Mouse (Mus musculus): ENCODE data around the gene Usp44.

Gene Usp44

DNA sequence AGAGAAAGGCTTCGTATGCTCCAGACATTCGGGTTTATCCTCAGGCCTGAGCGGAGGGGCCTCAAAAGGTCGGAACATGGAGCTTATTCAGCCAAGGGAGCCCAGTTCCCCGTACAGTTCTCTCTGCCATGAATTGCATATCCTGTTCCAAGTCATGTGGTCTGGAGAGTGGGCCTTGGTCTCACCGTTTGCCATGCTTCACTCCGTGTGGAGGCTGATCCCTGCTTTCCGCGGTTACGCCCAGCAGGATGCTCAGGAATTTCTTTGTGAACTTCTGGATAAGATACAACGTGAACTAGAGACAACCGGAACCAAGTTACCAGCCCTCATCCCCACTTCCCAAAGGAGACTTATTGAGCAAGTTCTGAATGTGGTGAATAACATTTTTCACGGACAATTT is 15.4 kb downstream of the Usp44 start:
- no peak for DNase-seq (ENCODE audit: low spot score in 2 of 2)

DNA sequence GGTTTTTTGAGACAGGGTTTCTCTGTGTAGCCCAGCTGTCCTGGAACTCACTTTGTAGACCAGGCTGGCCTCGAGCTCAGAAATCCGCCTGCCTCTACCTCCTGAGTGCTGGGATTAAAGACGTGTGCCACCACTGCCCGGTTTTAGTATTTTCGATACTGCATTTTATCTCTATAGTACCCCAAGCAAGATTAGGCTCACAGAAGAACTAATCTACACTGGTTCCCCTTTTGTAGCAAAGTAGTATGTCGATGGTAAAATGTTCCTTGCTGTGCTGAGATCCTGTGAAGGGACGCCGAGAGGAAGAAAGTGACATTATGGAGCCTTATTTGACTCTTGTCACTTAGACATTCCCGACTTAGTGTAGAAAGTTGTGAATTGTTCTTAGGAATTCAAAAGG is 23.8 kb downstream of the Usp44 start:
- no peak for DNase-seq (ENCODE audit: low spot score in 2 of 2)

DNA sequence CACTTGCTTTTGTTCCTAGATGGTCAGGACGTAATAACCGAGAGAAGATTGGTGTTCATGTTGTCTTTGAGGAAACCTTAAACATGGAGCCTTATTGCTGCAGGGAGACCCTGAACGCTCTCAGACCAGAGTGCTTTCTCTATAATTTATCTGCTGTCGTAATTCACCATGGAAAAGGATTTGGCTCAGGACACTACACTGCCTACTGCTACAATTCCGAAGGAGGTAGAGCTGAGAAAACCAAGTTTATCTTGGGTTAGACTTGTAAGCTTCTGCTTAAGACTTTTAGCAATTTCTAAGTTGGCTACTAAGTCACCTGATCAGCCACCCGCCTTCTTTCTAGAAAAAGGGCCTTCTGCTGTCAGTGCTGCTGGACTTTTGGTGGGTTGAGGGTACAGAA is 24.7 kb downstream of the Usp44 start:
- no peak for DNase-seq (ENCODE audit: low spot score in 2 of 2)

DNA sequence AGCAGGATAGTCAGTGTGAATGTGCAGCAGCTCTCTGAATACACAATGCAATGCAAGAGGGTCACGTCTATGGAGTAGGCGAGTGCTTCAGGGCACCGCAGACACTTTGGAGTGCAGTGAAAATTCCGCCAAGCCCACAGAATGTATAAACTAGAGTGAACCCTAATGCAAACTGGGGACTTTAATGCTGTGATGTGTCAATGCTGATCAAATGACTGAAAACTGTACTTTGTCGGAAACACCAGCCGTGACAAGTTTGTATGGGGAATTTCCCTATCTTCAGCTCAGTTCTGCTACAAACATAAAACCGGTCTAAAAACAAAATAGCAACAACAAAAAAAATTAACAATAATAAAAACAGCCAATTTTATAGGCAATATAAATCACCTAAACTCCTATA is 37.0 kb downstream of the Usp44 start:
- DNase-seq (ENCODE audit: low spot score in 2 of 2): no peak

DNA sequence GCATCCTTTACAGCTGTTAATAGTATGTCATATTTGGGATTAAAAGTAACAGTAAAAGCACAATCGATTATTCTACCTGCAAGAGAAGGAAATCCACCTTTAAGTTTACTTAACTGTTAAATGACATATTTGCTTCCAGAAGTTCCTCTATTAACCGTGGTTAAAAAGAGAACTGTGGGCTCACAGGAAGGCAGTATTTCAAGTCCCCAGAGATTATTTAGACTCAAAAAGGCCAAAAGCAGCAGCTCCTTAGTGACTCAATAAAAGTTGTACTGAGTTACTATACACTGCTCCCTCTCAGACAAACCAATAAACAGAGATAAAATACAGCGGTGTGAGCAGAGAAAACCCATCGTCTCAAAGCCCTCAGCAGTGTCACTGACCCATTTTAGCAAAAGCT is 37.5 kb downstream of the Usp44 start:
- no peak for DNase-seq (ENCODE audit: low spot score in 2 of 2)

DNA sequence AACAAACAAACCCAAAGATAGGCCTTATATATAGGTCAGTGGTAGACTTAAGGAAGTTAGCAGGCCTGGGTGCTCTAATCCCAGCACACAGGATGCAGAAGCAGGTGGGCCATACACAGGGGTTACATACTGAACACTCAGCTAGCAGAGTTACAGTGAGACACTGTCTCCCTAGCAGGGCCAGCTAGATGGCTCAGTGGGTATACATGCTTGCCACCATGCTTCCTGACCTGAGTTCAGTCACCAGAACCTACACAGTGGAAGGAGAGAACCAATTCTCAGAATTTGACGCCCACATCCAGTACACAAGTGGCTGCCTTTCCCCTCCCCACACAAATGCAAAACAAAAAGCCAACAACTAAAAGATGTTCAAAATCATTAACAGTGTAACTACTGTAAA is 45.4 kb downstream of the Usp44 start:
- DNase-seq (ENCODE audit: low spot score in 2 of 2): no peak

DNA sequence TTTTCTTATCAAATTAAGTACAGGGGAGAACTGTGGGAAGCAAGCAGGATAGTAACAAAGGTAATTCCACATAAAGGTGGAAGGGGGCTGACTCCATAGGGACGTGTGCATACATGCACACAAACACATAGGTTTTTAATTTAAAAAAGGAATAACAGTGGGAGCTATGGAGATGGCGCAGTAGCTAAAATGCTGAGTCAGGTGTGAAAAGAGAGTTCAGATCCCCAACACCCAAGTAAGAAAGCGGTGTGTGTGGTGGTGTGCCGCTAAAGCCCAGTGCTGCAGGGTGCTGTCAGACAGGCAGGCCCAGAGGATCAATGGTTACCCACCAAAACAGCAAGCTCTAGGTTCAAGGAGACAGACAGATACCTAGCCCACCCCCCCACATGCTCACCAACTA is 47.4 kb downstream of the Usp44 start:
- no peak for DNase-seq (ENCODE audit: low spot score in 2 of 2)

DNA sequence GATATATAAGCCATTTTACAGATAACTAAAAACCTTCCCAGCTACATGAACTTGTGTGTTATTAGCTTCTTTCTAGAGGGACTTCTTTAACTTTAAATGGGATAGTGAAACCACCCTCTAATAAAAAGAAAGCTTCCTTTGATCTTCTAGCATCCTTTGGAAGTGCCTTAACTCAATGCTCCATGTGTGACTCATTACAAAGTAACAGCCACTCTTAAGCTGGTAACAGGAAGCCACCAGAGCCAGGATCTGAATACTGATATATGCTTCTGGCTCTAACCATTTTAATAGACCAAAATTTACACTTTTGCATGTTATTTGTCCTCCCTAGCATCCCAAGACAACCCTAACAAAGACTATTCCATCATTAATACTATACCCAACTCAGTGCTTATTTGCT is 50.6 kb downstream of the Usp44 start:
- DNase-seq (ENCODE audit: low spot score in 2 of 2): no peak

DNA sequence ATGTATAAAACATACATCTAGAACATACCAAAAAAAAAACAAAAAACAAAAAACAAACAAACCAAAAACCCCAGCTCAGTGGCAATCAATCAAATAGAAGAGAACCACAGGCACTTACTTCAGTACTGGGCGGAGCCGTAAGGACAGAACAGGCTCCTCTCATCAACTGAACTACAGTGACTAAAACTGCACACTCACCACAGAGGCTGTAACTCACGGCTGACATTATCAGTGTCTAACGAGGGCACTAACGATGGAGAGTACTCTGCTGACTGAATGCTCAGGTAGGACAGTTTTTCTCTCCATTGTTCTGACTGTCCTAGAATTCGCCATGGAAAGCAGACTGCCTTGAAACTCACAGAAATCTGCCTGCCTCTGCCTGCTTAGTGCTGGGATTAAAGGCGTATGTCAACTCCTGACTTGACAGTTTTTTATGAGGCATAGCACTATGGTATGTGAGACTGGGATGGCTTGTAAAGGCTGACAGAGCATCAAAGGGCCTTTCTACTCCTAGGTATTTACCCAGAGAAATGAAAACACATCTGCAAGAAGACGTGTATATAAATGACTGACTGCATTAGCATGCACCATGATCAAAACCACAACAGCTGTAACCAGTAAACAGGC is 51.5 kb downstream of the Usp44 start:
- DNase-seq (ENCODE audit: low spot score in 2 of 2): no peak

DNA sequence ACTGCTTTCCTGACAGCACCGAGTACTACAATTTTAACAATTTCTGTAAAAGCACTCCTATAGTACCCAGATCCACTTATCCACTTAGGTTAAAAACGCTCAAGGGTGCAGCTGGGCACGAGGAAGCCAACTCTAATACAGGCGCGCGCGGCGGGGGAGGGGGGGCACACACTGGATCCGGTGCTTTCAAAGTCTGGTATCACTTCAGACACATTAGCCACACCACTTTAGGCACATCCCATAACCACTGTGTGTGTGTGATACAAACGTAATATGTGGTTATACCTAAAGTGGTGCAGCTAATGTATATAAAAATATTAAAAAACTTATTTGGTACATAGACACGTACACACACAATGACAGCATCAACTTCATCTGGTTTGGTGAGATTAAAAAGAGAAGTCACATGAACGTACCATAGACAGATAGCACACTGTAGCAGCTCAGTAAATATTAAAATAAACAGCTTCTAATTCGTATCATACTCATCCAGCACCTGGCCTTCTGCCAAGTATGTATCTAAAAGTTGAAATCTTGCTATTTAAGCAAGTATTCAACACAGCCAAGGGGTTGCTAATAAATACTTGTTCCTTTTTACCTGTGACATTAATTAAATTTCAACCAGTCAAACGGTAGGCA is 54.6 kb downstream of the Usp44 start:
- no peak for DNase-seq (ENCODE audit: low spot score in 2 of 2)

DNA sequence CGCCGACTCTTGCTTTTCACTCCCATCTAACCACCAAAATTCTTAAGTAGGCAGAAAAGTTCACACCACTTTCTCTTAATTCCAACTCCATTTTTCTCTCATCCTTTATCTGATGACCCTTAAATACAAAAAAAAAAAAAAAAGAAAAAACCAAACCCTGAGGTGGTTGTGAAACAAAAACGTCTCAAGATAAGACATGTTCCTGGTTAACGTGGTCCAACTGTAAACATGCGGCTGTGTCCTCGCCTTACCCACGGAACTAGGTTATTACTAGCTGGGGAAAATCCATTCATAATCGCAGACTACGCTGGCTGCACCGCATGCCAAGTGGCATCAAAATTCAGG is 57.2 kb downstream of the Usp44 start:
- no peak for DNase-seq (ENCODE audit: low spot score in 2 of 2)

DNA sequence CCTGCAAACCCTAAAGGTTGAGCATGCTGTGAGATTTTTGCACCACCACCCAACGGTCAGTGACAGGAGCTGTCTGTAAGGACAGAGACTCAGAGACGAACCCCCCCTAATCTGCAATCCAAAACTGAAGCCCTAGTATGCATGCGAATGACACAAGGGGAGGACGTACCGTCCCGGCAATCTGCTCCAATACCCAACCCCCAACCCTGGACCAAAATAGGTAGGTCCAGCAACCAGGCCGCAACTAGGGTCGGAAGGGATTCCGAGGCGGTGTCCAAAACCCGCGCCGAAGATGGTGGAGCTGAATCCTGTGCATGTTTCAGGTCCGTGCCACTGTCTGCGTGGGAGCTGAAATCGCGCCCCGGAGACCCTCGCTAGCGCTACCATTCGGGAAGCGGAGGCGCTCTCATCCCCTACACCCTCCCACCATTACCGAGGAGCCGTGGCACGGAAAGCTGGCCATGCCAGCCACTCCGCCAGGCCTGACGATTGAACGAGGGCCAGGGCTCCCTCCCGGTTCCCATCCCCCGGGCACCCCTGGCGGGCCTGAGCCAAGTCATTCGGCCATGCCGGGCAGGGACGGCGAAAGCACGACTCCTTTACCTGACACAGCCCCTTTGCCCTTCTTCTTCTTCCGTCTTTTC is 57.7 kb downstream of the Usp44 start:
- DNase-seq (ENCODE audit: low spot score in 2 of 2): peak in 1 of 2 experiments; percentile 60

DNA sequence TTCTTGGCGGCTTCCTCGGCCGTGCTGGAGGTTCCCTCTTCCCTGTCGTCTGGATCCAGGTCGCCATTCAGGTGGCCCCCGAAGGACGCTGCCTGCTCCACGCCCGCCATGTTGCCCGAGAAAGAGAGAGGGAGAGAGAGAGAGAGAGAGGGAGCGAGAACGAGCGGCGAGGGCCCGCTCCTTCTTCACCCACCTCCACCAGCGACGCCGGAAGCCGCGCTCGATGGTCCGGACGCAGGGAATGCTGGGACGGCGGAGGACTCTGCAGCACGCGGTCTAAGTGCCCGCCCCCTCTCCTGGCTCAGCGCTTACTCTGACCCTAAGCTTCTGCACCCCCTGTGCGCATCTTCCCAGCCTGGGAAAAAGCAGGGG is 58.2 kb downstream of the Usp44 start:
- peak; percentile 80 to 85 for DNase-seq (ENCODE audit: low spot score in 2 of 2)

DNA sequence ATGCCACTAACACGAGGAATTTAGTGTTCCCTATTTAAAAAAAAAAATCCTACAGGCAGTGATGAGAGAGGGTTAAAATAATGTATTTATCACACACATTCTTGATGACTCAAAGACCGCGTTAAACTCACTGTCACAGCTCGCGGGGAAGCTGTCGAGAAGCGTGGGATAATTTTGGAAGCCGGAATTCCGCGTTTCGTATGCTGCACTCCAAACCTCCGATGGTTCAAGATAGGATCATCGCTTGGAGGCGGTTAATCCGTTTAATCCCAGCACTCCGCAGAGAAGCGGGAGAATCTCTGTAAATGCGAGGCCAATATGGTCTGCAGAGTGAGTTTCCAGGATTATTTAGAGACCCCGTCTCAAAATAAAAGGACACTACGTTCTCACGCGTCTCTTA is 58.6 kb downstream of the Usp44 start:
- DNase-seq (ENCODE audit: low spot score in 2 of 2): no peak

DNA sequence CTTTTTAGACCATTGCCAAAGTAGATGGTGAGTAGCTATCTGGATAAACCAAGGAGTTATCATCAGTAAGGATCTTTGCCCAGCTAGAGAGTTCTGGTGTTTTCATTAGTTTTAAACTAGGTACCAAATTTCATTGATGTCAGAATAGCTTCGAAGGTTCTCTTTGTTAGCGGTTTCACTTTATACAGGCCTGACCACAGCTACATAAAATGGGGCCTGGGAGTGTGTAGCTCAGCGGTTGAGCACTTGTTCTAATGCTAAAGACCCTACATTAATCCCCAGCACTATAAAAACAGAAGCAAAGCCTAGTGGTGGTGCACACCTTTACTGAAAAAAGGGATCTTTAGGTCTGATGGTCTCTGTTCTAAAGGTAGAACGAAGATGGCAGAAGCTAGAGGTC is 59.2 kb downstream of the Usp44 start:
- no peak for DNase-seq (ENCODE audit: low spot score in 2 of 2)

DNA sequence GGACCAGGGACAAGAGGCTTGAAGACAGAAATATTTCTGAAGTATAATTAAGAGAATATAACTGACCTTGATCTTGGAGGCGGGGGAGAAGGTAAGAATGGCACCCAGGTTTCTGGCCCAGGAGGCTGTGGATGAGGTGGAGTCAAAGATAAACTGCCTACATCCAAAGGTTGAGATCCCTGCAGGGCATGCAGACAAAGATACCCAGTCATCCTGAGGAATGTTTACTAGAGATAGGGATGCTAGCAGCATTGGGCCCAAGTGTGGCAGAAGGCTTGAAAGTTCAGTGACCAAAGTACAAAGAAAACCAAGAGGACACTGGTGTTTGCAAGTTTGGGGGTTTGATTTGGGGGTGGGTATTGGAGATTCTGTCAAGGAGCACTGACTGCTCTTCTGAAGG is 59.7 kb downstream of the Usp44 start:
- no peak for DNase-seq (ENCODE audit: low spot score in 2 of 2)

DNA sequence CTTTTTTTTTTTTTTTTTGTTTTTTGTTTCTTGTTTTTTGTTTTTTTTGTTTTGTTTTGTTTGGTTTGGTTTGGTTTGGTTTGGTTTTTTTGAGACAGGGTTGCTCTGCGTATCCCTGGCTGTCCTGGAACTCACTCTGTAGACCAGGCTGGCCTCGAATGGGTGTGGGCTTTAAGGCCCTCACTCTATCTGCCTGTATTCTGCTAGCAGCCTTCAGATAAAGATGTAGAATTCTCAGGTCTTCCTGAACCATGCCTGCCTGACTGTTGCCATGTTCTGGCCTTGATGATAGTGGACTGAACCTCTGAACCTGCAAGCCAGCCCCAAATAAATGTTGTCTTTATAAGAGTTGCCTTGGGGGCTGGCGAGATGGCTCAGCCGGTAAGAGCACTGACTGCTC is 61.2 kb downstream of the Usp44 start:
- DNase-seq (ENCODE audit: low spot score in 2 of 2): no peak

DNA sequence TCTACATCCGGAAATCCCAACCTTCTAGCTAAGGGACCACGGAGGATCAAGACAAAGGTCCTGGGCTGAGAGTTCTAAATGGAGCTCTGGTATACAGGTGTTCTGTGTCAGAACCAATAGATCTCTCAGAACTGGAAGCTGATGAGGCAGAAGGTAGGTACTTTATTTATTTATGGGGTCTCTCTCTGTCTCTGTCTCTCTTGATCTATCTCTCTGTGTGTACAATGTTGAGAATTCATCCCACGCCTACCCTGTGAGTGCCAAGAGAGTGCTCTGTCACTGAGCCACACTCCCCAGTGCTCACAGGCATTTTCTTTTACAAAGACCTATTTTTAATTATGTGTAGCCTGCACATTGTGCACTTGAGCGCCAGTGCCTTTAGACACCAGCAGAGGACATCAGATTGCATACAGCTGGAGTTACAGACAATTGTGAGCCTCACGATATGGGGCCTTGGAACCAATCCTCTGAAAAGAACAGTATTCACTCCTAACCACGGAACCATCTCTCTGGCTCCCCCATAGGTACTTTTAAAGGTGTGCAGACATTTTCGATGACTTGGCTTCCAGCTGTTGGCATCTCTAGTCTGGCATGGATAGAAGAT is 65.8 kb downstream of the Usp44 start, which contains the start of gene Metap2:
Gene Metap2, minus strand, starts transcription at position 51 of the 604 bp plus-strand sequence.
- no peak for DNase-seq (ENCODE audit: low spot score in 2 of 2)

DNA sequence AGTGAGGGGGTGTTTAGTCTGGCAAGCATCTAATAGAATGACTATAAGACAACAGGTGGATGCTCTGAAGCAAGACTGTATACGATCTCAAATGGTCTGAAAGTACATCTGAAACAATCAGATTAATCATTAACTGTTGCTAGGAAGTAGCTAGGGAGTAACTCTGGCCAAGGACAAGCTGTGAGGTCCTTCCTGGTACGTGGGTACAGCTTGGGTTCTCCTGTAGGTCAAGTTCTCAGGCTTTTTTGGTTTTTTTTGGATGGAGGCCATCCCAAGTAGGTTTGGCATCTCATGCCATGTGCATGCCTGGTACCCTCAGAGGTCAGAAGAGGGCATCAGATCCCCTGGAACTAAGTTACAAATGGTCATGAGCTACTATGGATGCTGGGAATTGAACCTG is 67.9 kb downstream of the Usp44 start:
- DNase-seq (ENCODE audit: low spot score in 2 of 2): no peak

DNA sequence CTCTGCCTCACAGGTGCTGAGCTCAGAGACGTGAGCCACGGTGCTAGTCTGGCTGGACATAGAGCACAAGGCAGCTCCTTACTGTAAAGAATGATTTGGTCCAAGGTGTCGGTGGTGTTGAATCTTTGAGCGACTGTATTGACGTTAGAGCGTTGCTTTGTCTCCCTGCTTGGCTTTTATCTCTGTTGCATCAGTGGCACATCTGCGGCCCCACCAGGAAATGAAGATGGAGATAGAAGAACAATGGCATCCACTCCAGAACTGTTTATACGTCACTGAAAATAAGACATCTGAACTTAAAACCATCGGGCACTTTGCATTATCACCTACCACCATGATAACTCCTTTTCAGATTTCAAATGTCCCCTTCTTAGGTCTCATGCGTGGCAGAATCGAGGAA is 68.6 kb downstream of the Usp44 start:
- no peak for DNase-seq (ENCODE audit: low spot score in 2 of 2)

DNA sequence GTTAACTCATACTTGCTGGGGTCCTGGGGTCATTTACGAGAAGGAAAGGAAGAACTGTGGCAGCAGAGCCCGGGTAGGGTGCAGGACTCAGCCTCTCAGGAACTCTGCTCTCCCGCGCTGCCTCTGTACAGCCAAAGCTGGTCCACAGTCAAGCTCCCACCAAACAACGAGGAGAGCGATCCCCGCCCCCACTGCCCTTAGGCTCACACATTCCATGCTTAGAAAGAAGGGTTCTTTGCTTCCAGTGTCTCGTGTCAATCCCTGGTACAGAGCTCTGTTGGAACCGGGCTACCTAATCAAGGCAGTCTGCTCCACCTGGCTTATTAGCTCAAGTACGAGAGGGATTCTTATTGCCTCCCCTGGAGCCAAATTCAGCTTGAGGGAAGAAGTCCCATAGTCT is 76.0 kb downstream of the Usp44 start:
- no peak for DNase-seq (ENCODE audit: low spot score in 2 of 2)

All from urinary bladder, postnatal 4 days (tissue).